Mouse (Mus musculus): ENCODE results near the gene Zmiz1.

Gene Zmiz1

GRCm38 (mm10) chr14:25701986-25702385 lies 243.0 kb downstream of the Zmiz1 start:
- no peak for DNase-seq (ENCODE audit: low spot score)

GRCm38 (mm10) chr14:25707691-25708181 lies 248.8 kb downstream of the Zmiz1 start:
- DNase-seq (ENCODE audit: low spot score): no peak

GRCm38 (mm10) chr14:25708451-25708850 lies 249.5 kb downstream of the Zmiz1 start:
- no peak for DNase-seq (ENCODE audit: low spot score)

GRCm38 (mm10) chr14:25708917-25709316 lies 249.9 kb downstream of the Zmiz1 start:
- DNase-seq (ENCODE audit: low spot score): no peak

- DNase-seq (ENCODE audit: low spot score): no peak
Measured at GRCm38 (mm10) chr14:25710073-25710472, 251.1 kb downstream of the Zmiz1 start.

- no peak for DNase-seq (ENCODE audit: low spot score)
Measured at GRCm38 (mm10) chr14:25710681-25711080, 251.7 kb downstream of the Zmiz1 start.

- no peak for DNase-seq (ENCODE audit: low spot score)
Measured at GRCm38 (mm10) chr14:25711177-25711576, 252.2 kb downstream of the Zmiz1 start.

GRCm38 (mm10) chr14:25711602-25712001 lies 252.6 kb downstream of the Zmiz1 start:
- DNase-seq (ENCODE audit: low spot score): no peak

GRCm38 (mm10) chr14:25713443-25713842 lies 254.5 kb downstream of the Zmiz1 start:
- no peak for DNase-seq (ENCODE audit: low spot score)
